14 mouse cellular contexts compared by ENCODE assay signal in the genomic region with DNA sequence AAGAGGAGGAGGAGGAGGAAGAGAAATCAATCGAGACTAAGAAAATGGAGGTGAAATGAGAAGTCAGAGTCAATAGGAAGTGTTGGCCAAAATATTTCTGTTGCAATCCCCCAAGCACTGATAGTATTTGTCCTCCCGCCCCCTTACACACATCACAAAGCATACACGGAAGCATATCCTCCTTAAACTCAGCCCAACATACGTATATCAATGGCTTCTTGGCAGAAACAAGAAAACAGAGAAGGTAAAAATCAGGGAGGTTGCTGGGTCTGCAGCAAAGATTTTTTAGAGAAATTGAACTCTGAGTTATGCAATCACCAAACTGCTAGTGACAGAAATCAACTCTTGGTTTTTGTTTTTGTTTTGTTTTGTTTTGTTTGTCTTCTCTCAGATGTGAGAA. TPM values are rescaled to one million over a fixed set of nuclear protein-coding genes. Genes with fewer than 3 reads are reported as not detected.
DNase-seq lines count a peak whose midpoint lies in the region; ATAC-seq lines count a peak whose summit lies in the region.
"Had no signal": no experiment of that assay in that cellular context is flagged by ENCODE, and none has a peak within 500 bp of the region (broad histone marks: within the 10 kb centered on the region; RNA-seq: fewer than 3 reads in every experiment).

No protein-coding gene starts in this region.

- peaks cover 3% of the 10 kb centered on the region; the same call in 1 of the 2 replicates for H3K27me3 ChIP-seq in hindbrain, embryonic 15.5 days
- H3K27me3 ChIP-seq in hindbrain, embryonic 12.5 days, result no peaks in the 10 kb centered on the region; the same call in 1 of the 2 replicates
- H3K27me3 ChIP-seq in liver, embryonic 13.5 days, result peaks cover 14% of the 10 kb centered on the region

- no peaks in the 10 kb centered on the region for H3K9me3 ChIP-seq in hindbrain, embryonic 15.5 days
- H3K9me3 ChIP-seq in hindbrain, embryonic 12.5 days (replicated peaks), result no peaks in the 10 kb centered on the region
- no peaks in the 10 kb centered on the region for H3K9me3 ChIP-seq in liver, embryonic 13.5 days (replicated peaks)
- H3K9me3 ChIP-seq: forebrain, embryonic 15.5 days had no signal

- peak; percentile 70 for DNase-seq in 416B (ENCODE audit: low read depth)
- DNase-seq in CD4-positive, CD25-positive, alpha-beta regulatory T cell, adult 2 months (ENCODE audit: low read depth, low spot score), result peak; percentile 80
- no peak for DNase-seq in liver, embryonic 13.5 days
- DNase-seq in kidney, adult 9 months, result no peak
- DNase-seq in gastrocnemius, adult 8-10 months (ENCODE audit: low spot score in 2 of 2), result no peak
- no peak for DNase-seq in layer of hippocampus, adult 9-11 months
- DNase-seq: adrenal gland, postnatal 14 days; cerebellum, adult 2 months; heart, adult 11 months; layer of hippocampus, postnatal 36 days; thymus, postnatal 14 days had no signal

- H3K27ac ChIP-seq in hindbrain, embryonic 15.5 days (replicated peaks), result no peak overlapping the region
- H3K27ac ChIP-seq in hindbrain, embryonic 12.5 days, result no peak overlapping the region
- H3K27ac ChIP-seq in liver, embryonic 13.5 days, result 0 out of 2 replicates have a peak overlapping the region, but pooled peaks have one; percentile 90
- H3K27ac ChIP-seq: forebrain, embryonic 15.5 days had no signal

- H3K4me1 ChIP-seq in hindbrain, embryonic 15.5 days (replicated peaks), result peaks cover 33% of the 10 kb centered on the region
- peaks cover 21% of the 10 kb centered on the region for H3K4me1 ChIP-seq in hindbrain, embryonic 12.5 days
- H3K4me1 ChIP-seq in liver, embryonic 13.5 days (replicated peaks), result peaks cover 62% of the 10 kb centered on the region

- ATAC-seq in hindbrain, embryonic 15.5 days (ENCODE audit: low FRiP score, low read depth), result no peak
- ATAC-seq in hindbrain, embryonic 12.5 days (ENCODE audit: low FRiP score), result no peak
- no peak for ATAC-seq in liver, embryonic 13.5 days (ENCODE audit: low read depth)
- ATAC-seq: forebrain, embryonic 15.5 days had no signal

- peak overlapping the region; percentile 81; the same call in 1 of the 2 replicates for H3K4me2 ChIP-seq in hindbrain, embryonic 15.5 days
- no peak overlapping the region for H3K4me2 ChIP-seq in hindbrain, embryonic 12.5 days (replicated peaks)
- peak overlapping the region; percentile 96 for H3K4me2 ChIP-seq in liver, embryonic 13.5 days

- WGBS in hindbrain, embryonic 15.5 days, result 78% methylated on average over 4 of the region's 4 CpGs
- 73% methylated on average over 4 of the region's 4 CpGs for WGBS in hindbrain, embryonic 12.5 days
- 19% methylated on average over 4 of the region's 4 CpGs for WGBS in liver, embryonic 13.5 days (ENCODE audit: insufficient replicate concordance)

- no peak overlapping the region for H3K9ac ChIP-seq in hindbrain, embryonic 15.5 days
- no peak overlapping the region for H3K9ac ChIP-seq in hindbrain, embryonic 12.5 days
- H3K9ac ChIP-seq in liver, embryonic 13.5 days, result peak overlapping the region; percentile 95; the same call in 1 of the 2 replicates
- H3K9ac ChIP-seq: forebrain, embryonic 15.5 days had no signal

- no peaks in the 10 kb centered on the region for H3K36me3 ChIP-seq in hindbrain, embryonic 15.5 days
- H3K36me3 ChIP-seq in hindbrain, embryonic 12.5 days, result no peaks in the 10 kb centered on the region
- H3K36me3 ChIP-seq in liver, embryonic 13.5 days, result 0 out of 2 replicates have a peak, but pooled peaks cover 2% of the 10 kb centered on the region
- H3K36me3 ChIP-seq: forebrain, embryonic 15.5 days had no signal

- no peak overlapping the region for H3K4me3 ChIP-seq in hindbrain, embryonic 15.5 days
- H3K4me3 ChIP-seq in hindbrain, embryonic 12.5 days, result no peak overlapping the region
- peak overlapping the region; percentile 92 for H3K4me3 ChIP-seq in liver, embryonic 13.5 days (replicated peaks)

RNA-seq across cellular contexts. Expression of gene Stat5b, which starts 2.4 kb away (rescaled TPM):
- 16.4 and 20.3 TPM in 2 replicates for polyA plus RNA-seq in hindbrain, embryonic 15.5 days (2015; fragmentation: Nextera tagmentation; extraction: Ambion mirVana)
- 17.3 and 20.5 TPM in 2 replicates for polyA plus RNA-seq in hindbrain, embryonic 12.5 days (2016; fragmentation: Nextera tagmentation; extraction: Ambion mirVana)
- 21.1 and 23.8 TPM in 2 replicates for polyA plus RNA-seq in liver, embryonic 13.5 days (2015; fragmentation: Nextera tagmentation; extraction: Ambion mirVana)
- total RNA-seq in gastrocnemius, adult 8-10 months (2022), result 100 to 1,000 TPM; 136 to 186 (median 155) TPM

RNA-seq across cellular contexts. Expression of gene Stat5a, which starts 11.1 kb away (rescaled TPM):
- polyA plus RNA-seq in hindbrain, embryonic 15.5 days (2015; fragmentation: Nextera tagmentation; extraction: Ambion mirVana), result 2.1 TPM in 2 replicates
- 1.4 and 2.8 TPM in 2 replicates for polyA plus RNA-seq in hindbrain, embryonic 12.5 days (2016; fragmentation: Nextera tagmentation; extraction: Ambion mirVana)
- polyA plus RNA-seq in liver, embryonic 13.5 days (2015; fragmentation: Nextera tagmentation; extraction: Ambion mirVana), result 11.1 and 14.6 TPM in 2 replicates
- total RNA-seq in gastrocnemius, adult 8-10 months (2022), result 10 to 100 TPM; 10.9 to 16.8 (median 11.0) TPM

Comparison
In these comparisons a context has a peak if more than half of its experiments do, and no peak if none do; other contexts are left out.
1. DNase-seq: peak in 416B (single experiment) and CD4-positive, CD25-positive, alpha-beta regulatory T cell, adult 2 months (single experiment); none in liver, embryonic 13.5 days (single experiment), kidney, adult 9 months (single experiment), gastrocnemius, adult 8-10 months (0 of 2) and layer of hippocampus, adult 9-11 months (single experiment).